Mouse (Mus musculus): ENCODE results near the gene Ivd. TPM values are rescaled to one million over a fixed set of nuclear protein-coding genes. Genes with fewer than 3 reads are reported as not detected.

The Ivd gene
- polyA plus RNA-seq, 1 experiment from 2014 or later = 46.2 TPM

DNA sequence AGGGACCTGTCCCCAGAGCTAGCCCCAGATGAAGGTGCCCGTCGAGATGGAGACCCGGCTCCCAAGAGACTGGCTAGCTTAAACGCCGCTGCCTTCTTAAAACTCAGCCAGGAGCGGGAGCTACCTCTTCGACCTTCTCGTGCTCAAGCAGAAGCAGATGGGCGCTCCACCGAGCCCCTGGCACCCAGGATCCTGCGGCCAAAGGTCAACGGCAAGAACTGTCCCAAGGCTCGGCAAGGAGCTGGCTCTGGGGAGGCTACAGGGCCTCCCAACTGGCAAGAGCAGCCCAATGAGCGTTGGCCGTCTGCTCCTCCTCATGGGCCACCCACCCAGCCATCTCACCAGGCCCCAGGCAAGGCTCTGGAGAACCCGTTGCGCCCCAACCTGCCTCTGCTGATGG is 54.7 kb downstream of the Ivd start:
- 92% methylated on average over 17 of the region's 17 CpGs for WGBS
- Histone ChIP-seq H3K36me3 (peaks cover 6% of the 10 kb centered on the region; the same call in 1 of the 2 replicates), H3K27ac (no peak overlapping the region), H3K9ac (no peak overlapping the region), H3K9me3 (no peaks in the 10 kb centered on the region), H3K27me3 (replicated peaks) (no peaks in the 10 kb centered on the region), H3K4me1 (replicated peaks) (peaks cover 19% of the 10 kb centered on the region), H3K4me2 (replicated peaks) (no peak overlapping the region), H3K4me3 (replicated peaks) (no peak overlapping the region)
- no peak for ATAC-seq

GRCm38 (mm10) chr2:118918543-118918942 is 56.8 kb downstream of the Ivd start:
- H3K27ac ChIP-seq = no peak overlapping the region
- no peaks in the 10 kb centered on the region for H3K9me3 ChIP-seq
- peaks cover 10% of the 10 kb centered on the region for H3K4me1 ChIP-seq (replicated peaks)
- H3K36me3 ChIP-seq = peaks cover 15% of the 10 kb centered on the region
- H3K4me3 ChIP-seq (replicated peaks) = no peak overlapping the region
- H3K4me2 ChIP-seq (replicated peaks) = no peak overlapping the region
- H3K27me3 ChIP-seq (replicated peaks) = no peaks in the 10 kb centered on the region
- H3K9ac ChIP-seq = no peak overlapping the region
- no peak for ATAC-seq
- WGBS = 48% methylated on average over 1 of the region's 1 CpGs

DNA sequence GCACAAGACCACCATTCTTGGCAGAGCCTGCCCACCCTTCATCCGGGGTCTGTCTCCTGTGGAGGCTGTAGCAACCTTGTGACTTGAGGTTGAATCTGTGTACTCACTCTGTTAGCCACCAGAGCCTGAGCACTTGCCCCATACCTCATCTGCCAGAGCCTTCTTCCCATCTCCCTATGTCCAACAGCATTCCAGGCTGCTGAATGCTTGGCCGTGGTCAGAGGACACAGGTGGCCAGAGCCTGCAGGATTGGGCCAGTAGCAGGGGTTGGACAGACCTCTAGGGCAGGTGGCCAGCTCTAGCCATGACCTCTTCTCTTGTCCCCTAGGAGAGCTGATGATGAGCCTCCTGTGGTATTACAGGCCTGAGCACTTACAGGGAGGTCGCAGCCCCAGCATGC is 58.7 kb downstream of the Ivd start:
- 71% methylated on average over 3 of the region's 3 CpGs for WGBS
- Histone ChIP-seq H3K27me3 (replicated peaks) (no peaks in the 10 kb centered on the region), H3K9ac (no peak overlapping the region), H3K4me1 (replicated peaks) (0 out of 2 replicates have a peak, but pooled peaks cover 3% of the 10 kb centered on the region), H3K4me2 (replicated peaks) (no peak overlapping the region), H3K4me3 (replicated peaks) (no peak overlapping the region), H3K27ac (no peak overlapping the region), H3K9me3 (no peaks in the 10 kb centered on the region), H3K36me3 (peaks cover 15% of the 10 kb centered on the region)
- no peak for ATAC-seq

GRCm38 (mm10) chr2:118925952-118926351 is 64.2 kb downstream of the Ivd start:
- Histone ChIP-seq H3K9me3 (no peaks in the 10 kb centered on the region), H3K27me3 (replicated peaks) (no peaks in the 10 kb centered on the region), H3K9ac (peak overlapping the region; percentile 79), H3K27ac (no peak overlapping the region), H3K36me3 (peaks cover 9% of the 10 kb centered on the region), H3K4me3 (replicated peaks) (peak overlapping the region; percentile 77), H3K4me2 (replicated peaks) (peak overlapping the region; percentile 79), H3K4me1 (replicated peaks) (peaks cover 23% of the 10 kb centered on the region)
- peak; percentile 57 for ATAC-seq
- 2% methylated on average over 6 of the region's 6 CpGs for WGBS

DNA sequence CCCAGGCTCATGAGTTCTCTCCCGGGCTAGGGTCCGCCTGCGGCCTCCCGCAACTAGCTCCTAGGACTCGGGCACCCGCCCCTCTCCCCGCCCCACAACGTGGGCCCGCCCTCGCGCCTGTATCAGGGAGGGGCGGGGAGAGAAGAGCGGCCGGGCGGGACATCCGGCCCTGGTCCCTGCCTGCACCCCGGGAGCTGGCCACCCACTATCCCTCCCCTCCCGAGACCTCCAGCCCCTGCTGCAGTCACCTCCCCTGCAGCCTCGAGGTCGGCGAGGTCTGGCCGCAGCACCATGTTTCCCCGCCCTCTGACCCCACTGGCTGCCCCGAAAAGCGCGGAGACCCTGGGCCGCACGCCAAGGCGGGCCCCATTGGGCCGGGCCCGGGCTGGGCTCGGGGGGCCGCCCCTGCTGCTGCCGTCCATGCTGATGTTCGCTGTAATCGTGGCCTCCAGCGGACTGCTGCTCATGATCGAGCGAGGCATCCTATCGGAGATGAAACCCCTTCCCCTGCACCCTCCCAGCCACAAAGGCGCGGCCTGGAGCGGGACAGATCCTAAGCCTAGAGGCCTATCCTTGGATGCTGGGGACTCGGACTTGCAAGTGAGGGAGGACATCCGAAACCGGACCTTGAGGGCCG is 64.7 kb downstream of the Ivd start, which contains the start of gene Chst14:
Chst14 (plus strand) TSS at position 136 of the 637 bp plus-strand sequence.
- Histone ChIP-seq H3K9me3 (no peaks in the 10 kb centered on the region), H3K36me3 (peaks cover 9% of the 10 kb centered on the region), H3K27me3 (replicated peaks) (no peaks in the 10 kb centered on the region), H3K9ac (peak within 1 kb of the TSS; percentile 79), H3K27ac (peak within 1 kb of the TSS; percentile 67), H3K4me2 (replicated peaks) (peak within 1 kb of the TSS; percentile 79), H3K4me3 (replicated peaks) (peak within 1 kb of the TSS; percentile 77), H3K4me1 (replicated peaks) (peaks cover 23% of the 10 kb centered on the region)
- under 1% methylated on average over 39 of the region's 47 CpGs for WGBS
- peak; percentile 97 for ATAC-seq

DNA sequence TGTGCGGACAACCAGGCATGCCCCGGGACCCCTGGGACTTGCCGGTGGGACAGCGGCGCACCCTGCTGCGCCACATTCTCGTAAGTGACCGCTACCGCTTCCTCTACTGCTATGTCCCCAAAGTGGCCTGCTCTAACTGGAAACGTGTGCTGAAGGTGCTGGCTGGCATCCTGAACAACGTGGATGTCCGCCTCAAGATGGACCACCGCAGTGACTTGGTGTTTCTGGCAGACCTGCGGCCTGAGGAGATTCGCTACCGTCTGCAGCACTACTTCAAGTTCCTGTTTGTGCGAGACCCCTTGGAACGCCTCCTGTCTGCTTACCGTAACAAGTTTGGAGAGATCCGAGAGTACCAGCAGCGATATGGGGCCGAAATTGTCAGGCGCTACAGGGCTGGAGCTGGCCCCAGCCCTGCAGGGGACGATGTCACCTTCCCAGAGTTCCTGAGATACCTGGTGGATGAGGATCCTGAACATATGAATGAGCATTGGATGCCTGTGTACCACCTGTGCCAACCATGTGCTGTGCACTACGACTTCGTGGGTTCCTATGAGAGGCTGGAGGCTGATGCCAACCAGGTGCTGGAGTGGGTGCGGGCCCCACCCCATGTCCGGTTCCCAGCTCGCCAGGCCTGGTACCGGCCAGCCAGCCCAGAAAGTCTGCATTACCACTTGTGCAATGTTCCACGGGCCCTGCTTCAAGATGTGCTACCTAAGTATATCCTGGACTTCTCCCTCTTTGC is 65.4 kb downstream of the Ivd start:
- 32% methylated on average over 31 of the region's 31 CpGs for WGBS
- H3K27me3 ChIP-seq (replicated peaks) = no peaks in the 10 kb centered on the region
- H3K4me3 ChIP-seq (replicated peaks) = peak overlapping the region; percentile 77
- no peaks in the 10 kb centered on the region for H3K9me3 ChIP-seq
- ATAC-seq = no peak
- H3K36me3 ChIP-seq = peaks cover 7% of the 10 kb centered on the region
- H3K4me2 ChIP-seq (replicated peaks) = peak overlapping the region; percentile 79
- peaks cover 23% of the 10 kb centered on the region for H3K4me1 ChIP-seq (replicated peaks)
- H3K27ac ChIP-seq = peak overlapping the region; percentile 67
- peak overlapping the region; percentile 79 for H3K9ac ChIP-seq

Other genes starting within 250 kb of the Ivd start
- 1.8 and 1.9 TPM in 2 replicates for gene Pak6, start 198.7 kb upstream of the Ivd start, polyA plus RNA-seq (2015; fragmentation: Nextera tagmentation; extraction: Ambion mirVana)
- 0.30 TPM in 2 replicates for gene Ankrd63, start 158.0 kb upstream of the Ivd start, polyA plus RNA-seq (2015; fragmentation: Nextera tagmentation; extraction: Ambion mirVana)
- gene Plcb2, start 133.5 kb upstream of the Ivd start, polyA plus RNA-seq (2015; fragmentation: Nextera tagmentation; extraction: Ambion mirVana) = 1.2 and 1.6 TPM in 2 replicates
- gene Inafm2, start 116.2 kb upstream of the Ivd start, polyA plus RNA-seq (2015; fragmentation: Nextera tagmentation; extraction: Ambion mirVana) = 21.0 and 23.4 TPM in 2 replicates
- 1.1 TPM in 2 replicates for gene Ccdc9b, start 99.3 kb upstream of the Ivd start, polyA plus RNA-seq (2015; fragmentation: Nextera tagmentation; extraction: Ambion mirVana)
- 41.2 and 48.8 TPM in 2 replicates for gene Phgr1, start 89.2 kb upstream of the Ivd start, polyA plus RNA-seq (2015; fragmentation: Nextera tagmentation; extraction: Ambion mirVana)
- 2.7 TPM in 2 replicates for gene Disp2, start 82.2 kb upstream of the Ivd start, polyA plus RNA-seq (2015; fragmentation: Nextera tagmentation; extraction: Ambion mirVana)
- gene Knstrn, start 48.0 kb upstream of the Ivd start, polyA plus RNA-seq (2015; fragmentation: Nextera tagmentation; extraction: Ambion mirVana) = 89.5 and 98.5 TPM in 2 replicates
- 5.1 and 5.4 TPM in 2 replicates for gene Bahd1, start 38.4 kb downstream of the Ivd start, polyA plus RNA-seq (2015; fragmentation: Nextera tagmentation; extraction: Ambion mirVana)
- 21.0 and 21.3 TPM in 2 replicates for gene Chst14, start 64.5 kb downstream of the Ivd start, polyA plus RNA-seq (2015; fragmentation: Nextera tagmentation; extraction: Ambion mirVana)
- 30.4 and 30.6 TPM in 2 replicates for gene Ccdc32, start 167.4 kb downstream of the Ivd start, polyA plus RNA-seq (2015; fragmentation: Nextera tagmentation; extraction: Ambion mirVana)
- gene Rpusd2, start 172.8 kb downstream of the Ivd start, polyA plus RNA-seq (2015; fragmentation: Nextera tagmentation; extraction: Ambion mirVana) = 4.8 and 4.9 TPM in 2 replicates
- gene Knl1, start 185.2 kb downstream of the Ivd start, polyA plus RNA-seq (2015; fragmentation: Nextera tagmentation; extraction: Ambion mirVana) = 41.9 and 53.7 TPM in 2 replicates